Mouse (Mus musculus): ENCODE data around the gene L3mbtl1. TPM values are rescaled to one million over a fixed set of nuclear protein-coding genes. Genes with fewer than 3 reads are reported as not detected.
"Not testable (repeated sequence)": the region's sequence is repeated elsewhere in the genome, so short reads cannot be mapped to it uniquely, and the experiment has no call there.

L3mbtl1 gene
- polyA plus RNA-seq (2016; fragmentation: Nextera tagmentation; extraction: Ambion mirVana) = 0.16 and 0.30 TPM in 2 replicates

GRCm38 (mm10) chr2:162943148-162943846, at the start of gene L3mbtl1:
L3mbtl1 (plus strand) TSS chr2:162943472.
- Histone ChIP-seq H3K36me3 (peaks cover 30% of the 10 kb centered on the region), H3K9me3 (no peaks in the 10 kb centered on the region), H3K4me1 (replicated peaks) (peaks cover 24% of the 10 kb centered on the region), H3K4me3 (peak within 1 kb of the TSS; percentile 59), H3K27ac (peak within 1 kb of the TSS; percentile 6; the same call in 1 of the 2 replicates), H3K27me3 (ENCODE audit: insufficient read depth, poor library complexity, severe bottlenecking) (peaks cover 51% of the 10 kb centered on the region)
- DNase-seq (ENCODE audit: low spot score) = peak; percentile 39
- WGBS = under 1% methylated on average over 40 of the region's 40 CpGs

- not testable (repeated sequence) for DNase-seq (ENCODE audit: low spot score); H3K27ac ChIP-seq; H3K4me3 ChIP-seq; H3K9me3 ChIP-seq; H3K27me3 ChIP-seq (ENCODE audit: insufficient read depth, poor library complexity, severe bottlenecking); H3K36me3 ChIP-seq
- H3K4me1 ChIP-seq (replicated peaks) = peaks cover 17% of the 10 kb centered on the region
- WGBS = 90% methylated on average over 20 of the region's 20 CpGs
Observed at GRCm38 (mm10) chr2:162899256-162899655, 44.0 kb upstream of the L3mbtl1 start.

GRCm38 (mm10) chr2:162899880-162900589, 43.2 kb upstream of the L3mbtl1 start:
- no peak for DNase-seq (ENCODE audit: low spot score)
- Histone ChIP-seq H3K4me3 (no peak overlapping the region), H3K4me1 (replicated peaks) (peaks cover 17% of the 10 kb centered on the region), H3K9me3 (no peaks in the 10 kb centered on the region), H3K27me3 (ENCODE audit: insufficient read depth, poor library complexity, severe bottlenecking) (no peaks in the 10 kb centered on the region), H3K27ac (peak overlapping the region; percentile 64; the same call in 1 of the 2 replicates), H3K36me3 (no peaks in the 10 kb centered on the region)
- 75% methylated on average over 12 of the region's 12 CpGs for WGBS

GRCm38 (mm10) chr2:162900590-162900916, 42.7 kb upstream of the L3mbtl1 start:
- H3K27me3 ChIP-seq (ENCODE audit: insufficient read depth, poor library complexity, severe bottlenecking) = no peaks in the 10 kb centered on the region
- no peaks in the 10 kb centered on the region for H3K9me3 ChIP-seq
- 22% methylated on average over 2 of the region's 2 CpGs for WGBS
- H3K4me1 ChIP-seq (replicated peaks) = peaks cover 17% of the 10 kb centered on the region
- H3K4me3 ChIP-seq = no peak overlapping the region
- no peaks in the 10 kb centered on the region for H3K36me3 ChIP-seq
- H3K27ac ChIP-seq = peak overlapping the region; percentile 64; the same call in 1 of the 2 replicates
- DNase-seq (ENCODE audit: low spot score) = peak; percentile 13

- Histone ChIP-seq H3K36me3 (no peaks in the 10 kb centered on the region), H3K27ac (no peak overlapping the region), H3K27me3 (ENCODE audit: insufficient read depth, poor library complexity, severe bottlenecking) (no peaks in the 10 kb centered on the region), H3K4me3 (no peak overlapping the region), H3K4me1 (replicated peaks) (peaks cover 20% of the 10 kb centered on the region), H3K9me3 (no peaks in the 10 kb centered on the region)
- DNase-seq (ENCODE audit: low spot score) = no peak
- 77% methylated on average over 4 of the region's 4 CpGs for WGBS
Observed at GRCm38 (mm10) chr2:162905902-162906301, 37.4 kb upstream of the L3mbtl1 start.

- Histone ChIP-seq H3K27ac (0 out of 2 replicates have a peak overlapping the region, but pooled peaks have one; percentile 35), H3K27me3 (ENCODE audit: insufficient read depth, poor library complexity, severe bottlenecking) (no peaks in the 10 kb centered on the region), H3K9me3 (no peaks in the 10 kb centered on the region), H3K4me1 (replicated peaks) (peaks cover 20% of the 10 kb centered on the region; the same call in 1 of the 2 replicates), H3K36me3 (no peaks in the 10 kb centered on the region), H3K4me3 (no peak overlapping the region)
- 44% methylated on average over 16 of the region's 16 CpGs for WGBS
- peak; percentile 23 for DNase-seq (ENCODE audit: low spot score)
Observed at GRCm38 (mm10) chr2:162908052-162908491, 35.2 kb upstream of the L3mbtl1 start.

GRCm38 (mm10) chr2:162914040-162914439, 29.2 kb upstream of the L3mbtl1 start:
- H3K27me3 ChIP-seq (ENCODE audit: insufficient read depth, poor library complexity, severe bottlenecking) = no peaks in the 10 kb centered on the region
- no peak overlapping the region for H3K27ac ChIP-seq
- WGBS = 81% methylated on average over 3 of the region's 3 CpGs
- H3K4me3 ChIP-seq = no peak overlapping the region
- peaks cover 5% of the 10 kb centered on the region; the same call in 1 of the 2 replicates for H3K4me1 ChIP-seq (replicated peaks)
- no peak for DNase-seq (ENCODE audit: low spot score)
- H3K36me3 ChIP-seq = no peaks in the 10 kb centered on the region
- no peaks in the 10 kb centered on the region for H3K9me3 ChIP-seq

- no peak overlapping the region for H3K27ac ChIP-seq
- 66% methylated on average over 2 of the region's 2 CpGs for WGBS
- no peak for DNase-seq (ENCODE audit: low spot score)
Observed at GRCm38 (mm10) chr2:162914519-162914918, 28.8 kb upstream of the L3mbtl1 start.

GRCm38 (mm10) chr2:162919926-162920325, 23.3 kb upstream of the L3mbtl1 start:
- no peak for DNase-seq (ENCODE audit: low spot score)
- 80% methylated on average over 5 of the region's 5 CpGs for WGBS
- Histone ChIP-seq H3K9me3 (no peaks in the 10 kb centered on the region), H3K4me1 (replicated peaks) (peaks cover 3% of the 10 kb centered on the region; the same call in 1 of the 2 replicates), H3K27me3 (ENCODE audit: insufficient read depth, poor library complexity, severe bottlenecking) (no peaks in the 10 kb centered on the region), H3K4me3 (no peak overlapping the region), H3K36me3 (no peaks in the 10 kb centered on the region), H3K27ac (no peak overlapping the region)

More at GRCm38 (mm10) chr2:162914519-162914918, 28.8 kb upstream of the L3mbtl1 start:
- no peaks in the 10 kb centered on the region for H3K27me3 ChIP-seq (ENCODE audit: insufficient read depth, poor library complexity, severe bottlenecking)
- no peaks in the 10 kb centered on the region for H3K9me3 ChIP-seq
- H3K4me3 ChIP-seq = no peak overlapping the region
- peaks cover 4% of the 10 kb centered on the region; the same call in 1 of the 2 replicates for H3K4me1 ChIP-seq (replicated peaks)
- no peaks in the 10 kb centered on the region for H3K36me3 ChIP-seq

GRCm38 (mm10) chr2:162922183-162922582, 21.1 kb upstream of the L3mbtl1 start:
- no peaks in the 10 kb centered on the region for H3K27me3 ChIP-seq (ENCODE audit: insufficient read depth, poor library complexity, severe bottlenecking)
- H3K36me3 ChIP-seq = no peaks in the 10 kb centered on the region
- no peak overlapping the region for H3K27ac ChIP-seq
- H3K4me3 ChIP-seq = no peak overlapping the region
- peaks cover 3% of the 10 kb centered on the region; the same call in 1 of the 2 replicates for H3K4me1 ChIP-seq (replicated peaks)
- no peaks in the 10 kb centered on the region for H3K9me3 ChIP-seq
- WGBS = 18% methylated on average over 6 of the region's 6 CpGs
- DNase-seq (ENCODE audit: low spot score) = no peak

GRCm38 (mm10) chr2:162922834-162923233, 20.4 kb upstream of the L3mbtl1 start:
- H3K27me3 ChIP-seq (ENCODE audit: insufficient read depth, poor library complexity, severe bottlenecking) = no peaks in the 10 kb centered on the region
- DNase-seq (ENCODE audit: low spot score) = no peak
- no peak overlapping the region for H3K27ac ChIP-seq
- H3K9me3 ChIP-seq = no peaks in the 10 kb centered on the region
- H3K36me3 ChIP-seq = no peaks in the 10 kb centered on the region
- 76% methylated on average over 5 of the region's 5 CpGs for WGBS
- H3K4me1 ChIP-seq (replicated peaks) = peaks cover 3% of the 10 kb centered on the region; the same call in 1 of the 2 replicates
- no peak overlapping the region for H3K4me3 ChIP-seq

GRCm38 (mm10) chr2:162924126-162924525, 19.1 kb upstream of the L3mbtl1 start:
- Histone ChIP-seq H3K27me3 (ENCODE audit: insufficient read depth, poor library complexity, severe bottlenecking) (peaks cover 6% of the 10 kb centered on the region; the same call in 1 of the 2 replicates), H3K4me3 (no peak overlapping the region), H3K4me1 (replicated peaks) (no peaks in the 10 kb centered on the region), H3K9me3 (no peaks in the 10 kb centered on the region), H3K27ac (no peak overlapping the region), H3K36me3 (no peaks in the 10 kb centered on the region)
- 87% methylated on average over 5 of the region's 5 CpGs for WGBS
- DNase-seq (ENCODE audit: low spot score) = no peak
